Comparison of ENCODE assay signal across 8 mouse cellular contexts in the genomic region with DNA sequence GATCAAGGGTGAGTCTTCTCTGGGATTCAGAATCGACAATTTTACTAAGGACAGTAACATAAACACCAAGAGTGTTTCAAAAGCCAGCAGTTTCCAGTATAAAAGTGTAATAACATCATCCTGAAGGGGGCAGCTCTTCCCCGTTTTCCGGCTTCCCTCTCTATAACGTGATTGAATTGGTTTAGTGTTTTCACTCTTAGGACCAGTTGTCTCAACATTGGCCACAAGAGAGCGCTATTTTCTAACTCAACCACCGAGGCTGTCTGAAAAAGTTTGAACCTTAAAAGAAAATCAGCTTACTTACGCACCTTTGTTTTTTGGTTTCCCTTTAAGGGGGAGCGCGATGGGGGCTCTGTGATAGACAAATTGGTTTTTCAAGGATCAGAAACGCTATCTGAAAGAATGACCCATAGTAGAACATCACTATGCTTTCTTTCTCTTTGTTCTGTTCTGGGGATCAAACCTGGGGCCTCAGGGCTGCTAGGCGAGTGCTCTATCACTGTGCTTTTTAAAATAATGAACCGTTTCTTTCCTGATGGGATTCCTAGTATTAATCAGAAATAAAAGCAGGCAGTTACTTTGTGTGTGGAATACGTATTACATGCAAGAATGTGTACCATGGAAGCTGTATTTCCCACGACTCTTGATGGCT. TPM values are rescaled to one million over a fixed set of nuclear protein-coding genes. Genes with fewer than 3 reads are reported as not detected.
DNase-seq lines count a peak whose midpoint lies in the region; ATAC-seq and TF ChIP-seq lines count a peak whose summit lies in the region.

No protein-coding gene starts in this region.

- peak overlapping the region; percentile 63 for H3K9ac ChIP-seq in MEL (ENCODE audit: control insufficient read depth, low read depth, low read length, poor library complexity, severe bottlenecking)
- H3K9ac ChIP-seq in neural tube, embryonic 15.5 days (replicated peaks), result no peak overlapping the region

- TF ChIP-seq POLR2A in MEL (IDR thresholded peaks at IDR 0.05; ENCODE audit: control insufficient read depth in 1 of 2, insufficient read depth in 1 of 2, low read depth in 1 of 2, low read length in 2 of 2, poor library complexity in 1 of 2), result no peak
- no peak for TF ChIP-seq POLR2A in thymus, adult 2 months (IDR thresholded peaks at IDR 0.05; ENCODE audit: control insufficient read depth, extremely low read depth, insufficient read depth, low read length, poor library complexity)

- peak in 2 of 3 experiments; percentile 59 to 69; a peak in 5 of 6 replicates for TF ChIP-seq CTCF in MEL (IDR thresholded peaks at IDR 0.05 in 2 of 3, conservative IDR thresholded peaks at IDR 0.05 in 1 of 3; ENCODE audit: control insufficient read depth in 1 of 3, insufficient read depth in 1 of 3, low read depth in 2 of 3, low read length in 3 of 3, poor library complexity in 1 of 3, severe bottlenecking in 1 of 3)
- TF ChIP-seq CTCF in layer of hippocampus, adult 2 months (conservative IDR thresholded peaks at IDR 0.05), result peak; percentile 96; the same call in 1 of the 2 replicates
- TF ChIP-seq CTCF in thymus, adult 2 months (IDR thresholded peaks at IDR 0.05; ENCODE audit: borderline replicate concordance, control insufficient read depth, extremely low read depth, insufficient read depth, low read length, poor library complexity), result no peak

- ATAC-seq in hematopoietic stem cell, adult 5-6 weeks (replicated peaks in 1 of 2; ENCODE audit: insufficient read depth in 1 of 2, low FRiP score in 2 of 2, low TSS enrichment in 1 of 2, low read depth in 1 of 2, poor library complexity in 2 of 2, severe bottlenecking in 2 of 2), result peak; percentile 96
- peak; percentile 90 for ATAC-seq in neural tube, embryonic 15.5 days (ENCODE audit: low FRiP score)

- H3K4me3 ChIP-seq in MEL (ENCODE audit: control insufficient read depth in 1 of 2, insufficient read depth in 1 of 2, low read depth in 2 of 2, low read length in 2 of 2), result peak overlapping the region; percentile 72 to 76
- H3K4me3 ChIP-seq in layer of hippocampus, adult 2 months, result no peak overlapping the region
- no peak overlapping the region for H3K4me3 ChIP-seq in neural tube, embryonic 15.5 days (replicated peaks)
- no peak overlapping the region for H3K4me3 ChIP-seq in thymus, adult 2 months (ENCODE audit: control insufficient read depth, insufficient read depth, low read length)

- peak; percentile 100 for TF ChIP-seq RAD21 in MEL (IDR thresholded peaks at IDR 0.05; ENCODE audit: low read depth, low read length)

- WGBS in neural tube, embryonic 15.5 days, result 18% methylated on average over 14 of the region's 14 CpGs
- 22% methylated on average over 14 of the region's 14 CpGs for WGBS in thymus, adult 2 months

- H3K27ac ChIP-seq in MEL (ENCODE audit: control insufficient read depth, low read depth, low read length), result no peak overlapping the region
- H3K27ac ChIP-seq in layer of hippocampus, adult 2 months, result no peak overlapping the region
- no peak overlapping the region for H3K27ac ChIP-seq in neural tube, embryonic 15.5 days (replicated peaks)
- no peak overlapping the region for H3K27ac ChIP-seq in thymus, adult 2 months (ENCODE audit: control insufficient read depth, insufficient read depth, low read length)

- H3K4me2 ChIP-seq in neural tube, embryonic 15.5 days, result no peak overlapping the region

- no peaks in the 10 kb centered on the region for H3K27me3 ChIP-seq in MEL (ENCODE audit: control insufficient read depth in 1 of 2, insufficient read depth in 2 of 2, low read length in 2 of 2)
- no peaks in the 10 kb centered on the region for H3K27me3 ChIP-seq in neural tube, embryonic 15.5 days (replicated peaks)
- H3K27me3 ChIP-seq in thymus, adult 2 months (ENCODE audit: control insufficient read depth, insufficient read depth, low read length), result no peaks in the 10 kb centered on the region

- DNase-seq in MEL (ENCODE audit: low read depth, low spot score), result peak; percentile 94
- peak; percentile 67 for DNase-seq in cerebellum, adult 8-10 months
- DNase-seq in forelimb bud, embryonic 11.5 days (ENCODE audit: low read depth, low spot score), result peak; percentile 92
- DNase-seq in layer of hippocampus, adult 2 months (ENCODE audit: low spot score in 2 of 2), result peak; percentile 85 to 88
- peak; percentile 50 to 77 for DNase-seq in lung, adult 18-20 months
- DNase-seq in thymus, adult 2 months, result peak; percentile 88

- H3K9me3 ChIP-seq in MEL (replicated peaks; ENCODE audit: insufficient read depth, low read length), result no peaks in the 10 kb centered on the region
- H3K9me3 ChIP-seq in neural tube, embryonic 15.5 days (replicated peaks), result no peaks in the 10 kb centered on the region

- TF ChIP-seq EP300 in MEL (IDR thresholded peaks at IDR 0.05; ENCODE audit: low read depth in 1 of 2, low read length in 2 of 2), result no peak

- peaks cover 0 to 21% of the 10 kb centered on the region in 2 experiments; a peak in 2 of 4 replicates for H3K36me3 ChIP-seq in MEL (ENCODE audit: control insufficient read depth in 1 of 2, insufficient read depth in 2 of 2, low read length in 2 of 2)
- no peaks in the 10 kb centered on the region for H3K36me3 ChIP-seq in neural tube, embryonic 15.5 days
- no peaks in the 10 kb centered on the region for H3K36me3 ChIP-seq in thymus, adult 2 months (ENCODE audit: control insufficient read depth, insufficient read depth, low read length)

- no peaks in the 10 kb centered on the region for H3K79me2 ChIP-seq in MEL (ENCODE audit: control insufficient read depth, insufficient read depth, low read length, poor library complexity)

- peaks cover 15 to 16% of the 10 kb centered on the region in 2 experiments for H3K4me1 ChIP-seq in MEL (ENCODE audit: control insufficient read depth in 1 of 2, insufficient read depth in 2 of 2, low read length in 2 of 2)
- H3K4me1 ChIP-seq in neural tube, embryonic 15.5 days, result no peaks in the 10 kb centered on the region
- H3K4me1 ChIP-seq in thymus, adult 2 months (replicated peaks; ENCODE audit: control insufficient read depth, insufficient read depth, low read length), result peaks cover 5% of the 10 kb centered on the region

TF ChIP-seq in MEL, 35 proteins besides CTCF, POLR2A, EP300 and RAD21 (continues in another document):
- TF ChIP-seq NELFE (IDR thresholded peaks at IDR 0.05; ENCODE audit: low read depth, low read length), result no peak
- TF ChIP-seq MYC (IDR thresholded peaks at IDR 0.05; ENCODE audit: low read depth, low read length), result peak; percentile 68
- no peak for TF ChIP-seq GABPA (IDR thresholded peaks at IDR 0.05; ENCODE audit: low read depth, low read length)
- no peak for TF ChIP-seq E2F4 (IDR thresholded peaks at IDR 0.05; ENCODE audit: borderline replicate concordance, low read depth, low read length)
- no peak for TF ChIP-seq MAX (IDR thresholded peaks at IDR 0.05; ENCODE audit: low read length)
- TF ChIP-seq CHD2 (IDR thresholded peaks at IDR 0.05; ENCODE audit: low read length), result no peak
- 0 out of 2 replicates have a peak, but pooled peaks have one; percentile 36 for TF ChIP-seq HCFC1 (IDR thresholded peaks at IDR 0.05; ENCODE audit: low read depth, low read length)
- no peak for TF ChIP-seq MYB (IDR thresholded peaks at IDR 0.05; ENCODE audit: low read depth, low read length)
- no peak for TF ChIP-seq ZKSCAN1 (IDR thresholded peaks at IDR 0.05; ENCODE audit: low read depth, low read length)
- TF ChIP-seq USF2 (IDR thresholded peaks at IDR 0.05; ENCODE audit: borderline replicate concordance in 1 of 2, insufficient read depth in 1 of 2, low read depth in 1 of 2, low read length in 2 of 2), result no peak
- TF ChIP-seq POLR2AphosphoS5 (IDR thresholded peaks at IDR 0.05; ENCODE audit: borderline replicate concordance, low read depth, low read length), result no peak
- TF ChIP-seq TCF12 (IDR thresholded peaks at IDR 0.05; ENCODE audit: low read depth, low read length), result peak; percentile 22; the same call in 1 of the 2 replicates
- TF ChIP-seq ETS1 (IDR thresholded peaks at IDR 0.05; ENCODE audit: low read depth, low read length), result peak; percentile 19; the same call in 1 of the 2 replicates
- TF ChIP-seq ZNF384 (IDR thresholded peaks at IDR 0.05; ENCODE audit: low read depth, low read length), result peak; percentile 73
- TF ChIP-seq KAT2A (conservative IDR thresholded peaks at IDR 0.05; ENCODE audit: low read depth, low read length), result no peak
- TF ChIP-seq SIN3A (IDR thresholded peaks at IDR 0.05; ENCODE audit: low read length), result peak; percentile 83; the same call in 1 of the 2 replicates
- TF ChIP-seq MEF2A (IDR thresholded peaks at IDR 0.05; ENCODE audit: extremely low read depth, insufficient replicate concordance, low read depth, low read length, poor library complexity, severe bottlenecking), result no peak
- TF ChIP-seq MAZ (IDR thresholded peaks at IDR 0.05; ENCODE audit: low read depth, low read length), result no peak; the same call in 1 of the 2 replicates
- no peak for TF ChIP-seq USF1 (IDR thresholded peaks at IDR 0.05; ENCODE audit: low read depth, low read length)
- peak; percentile 62 for TF ChIP-seq BHLHE40 (IDR thresholded peaks at IDR 0.05; ENCODE audit: borderline replicate concordance, low read depth, low read length)
- 0 out of 2 replicates have a peak, but pooled peaks have one; percentile 27 for TF ChIP-seq CHD1 (IDR thresholded peaks at IDR 0.05; ENCODE audit: low read depth, low read length)
- TF ChIP-seq GATA1 (IDR thresholded peaks at IDR 0.05; ENCODE audit: low read depth, low read length), result 0 out of 2 replicates have a peak, but pooled peaks have one; percentile 36
- TF ChIP-seq UBTF (IDR thresholded peaks at IDR 0.05; ENCODE audit: borderline replicate concordance, insufficient read depth, low read depth, low read length), result no peak
- no peak for TF ChIP-seq POLR2AphosphoS2 (IDR thresholded peaks at IDR 0.05; ENCODE audit: low read length)
- peak; percentile 100 for TF ChIP-seq SMC3 (IDR thresholded peaks at IDR 0.05; ENCODE audit: low read depth, low read length)
- TF ChIP-seq ELF1 (IDR thresholded peaks at IDR 0.05; ENCODE audit: low read depth, low read length), result 0 out of 2 replicates have a peak, but pooled peaks have one; percentile 52
- TF ChIP-seq ZMIZ1 (IDR thresholded peaks at IDR 0.05; ENCODE audit: low read depth, low read length), result no peak
- peak; percentile 77 for TF ChIP-seq JUND (IDR thresholded peaks at IDR 0.05; ENCODE audit: low read depth, low read length)
- peak; percentile 67; the same call in 1 of the 2 replicates for TF ChIP-seq MXI1 (IDR thresholded peaks at IDR 0.05; ENCODE audit: low read depth, low read length)

RNA-seq across cellular contexts. Expression of a gene that starts 18.2 kb away (rescaled TPM):
- total RNA-seq in MEL (2012; rRNA removed), result 2.9 and 3.4 TPM in 2 replicates
- 1 to 10 TPM in 1 of 2 experiments, not detected in 1; 3.7 TPM for polyA plus RNA-seq in MEL (2012; ENCODE audit: insufficient read depth in 1 of 2, insufficient read length in 2 of 2, low read depth in 1 of 2, low replicate concordance in 2 of 2, missing spikeins in 1 of 2)
- total RNA-seq in hematopoietic stem cell, adult 5-6 weeks (2017), result 20.1 and 24.8 TPM in 2 replicates
- total RNA-seq in layer of hippocampus, adult 2 months (2021), result 1 to 10 TPM; 1.9 to 2.0 TPM
- polyA plus RNA-seq in neural tube, embryonic 15.5 days (2015; fragmentation: Nextera tagmentation; extraction: Ambion mirVana), result 4.0 and 7.6 TPM in 2 replicates
- 2.6 and 4.8 TPM in 2 replicates for polyA plus RNA-seq in thymus, adult 2 months (2012; rRNA removed)

Comparison
In these comparisons a context has a peak if more than half of its experiments do, and no peak if none do; other contexts are left out.
1. H3K4me3 ChIP-seq: peak in MEL (2 of 2); none in layer of hippocampus, adult 2 months (single experiment), neural tube, embryonic 15.5 days (single experiment) and thymus, adult 2 months (single experiment).
2. Peak in every context shown above with its lines, with median percentiles within 50 percentile points of each other: DNase-seq.